Mouse (Mus musculus) thymus, postnatal 0 days (tissue): ENCODE results near the gene Anxa9. TPM values are rescaled to one million over a fixed set of nuclear protein-coding genes. Genes with fewer than 3 reads are reported as not detected.
A peak's percentile ranks its signal among the peaks of the same experiment; 100 is the strongest.

ENCODE experiments used
- DNase-seq: peaks from one replicate; pipeline ENCODE4 v3.0.0-alpha.2; 2015; ENCODE audit warnings: low spot score
- polyA plus RNA-seq: library from polyadenylated mRNA; unstranded; fragments of >200 nt; fragmentation: Nextera tagmentation; extraction: Ambion mirVana; gene quantifications from 2 replicates; pipeline ENCODE4 v1.2.1, GENCODE M21; 2015

Gene Anxa9
- polyA plus RNA-seq, 1 experiment from 2014 or later = 0.73 TPM

DNA sequence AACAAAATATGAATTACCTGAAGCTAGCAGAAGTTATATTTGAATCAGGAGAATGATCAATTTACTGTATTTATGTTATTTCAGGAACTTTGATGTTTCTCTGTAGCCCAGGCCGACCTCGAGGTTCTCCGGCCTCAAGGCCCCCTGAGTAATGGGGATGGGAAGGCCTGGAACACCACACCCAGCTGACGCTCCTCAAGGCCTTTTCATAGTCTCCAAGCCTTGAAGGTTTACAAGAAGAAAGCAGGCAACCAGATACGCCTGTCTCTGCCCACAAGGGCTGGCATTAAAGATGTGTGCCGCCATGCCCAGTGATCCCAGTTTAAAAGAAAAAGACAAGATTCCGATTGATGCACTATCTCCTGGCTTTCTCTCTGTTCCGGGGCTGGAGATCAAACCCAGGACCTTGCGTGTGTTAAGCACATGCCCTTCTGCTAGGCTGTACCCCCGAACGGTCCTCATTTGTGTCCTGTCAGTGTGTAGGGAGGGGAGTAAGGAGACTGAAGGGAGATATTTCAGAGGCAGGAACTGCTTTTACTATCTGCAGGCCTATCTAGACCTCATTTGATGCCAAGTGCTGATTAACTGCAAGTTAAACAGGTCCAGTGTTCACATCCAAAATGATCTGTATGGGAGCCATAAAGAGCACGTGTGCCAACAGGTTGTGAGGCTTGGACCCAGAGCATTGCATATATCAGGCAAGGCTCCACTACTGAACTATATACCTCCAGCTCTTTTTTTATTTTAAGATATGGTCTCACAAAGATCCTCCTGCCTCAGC is 22.3 kb downstream of the Anxa9 start:
- no peak for DNase-seq

DNA sequence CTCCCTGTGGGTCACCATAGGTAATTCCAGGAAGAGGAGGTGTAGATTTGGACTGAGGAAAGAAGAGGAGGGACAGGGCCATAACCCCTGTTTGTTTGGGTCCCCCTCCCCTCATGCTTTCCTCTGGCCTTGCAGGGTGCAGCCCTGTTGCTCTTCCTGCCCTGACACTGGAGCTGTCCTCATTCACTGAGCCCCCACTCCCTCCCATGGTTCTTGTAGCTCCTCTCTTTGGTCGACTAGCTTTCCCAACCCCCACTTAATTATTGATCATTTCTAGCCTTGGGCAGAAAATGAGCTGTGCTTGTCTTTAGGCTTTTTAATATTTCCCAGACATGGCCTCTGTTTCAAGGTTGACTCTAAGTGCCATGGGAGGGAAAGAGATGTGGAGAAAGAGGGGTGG is 22.9 kb downstream of the Anxa9 start:
- DNase-seq = no peak

DNA sequence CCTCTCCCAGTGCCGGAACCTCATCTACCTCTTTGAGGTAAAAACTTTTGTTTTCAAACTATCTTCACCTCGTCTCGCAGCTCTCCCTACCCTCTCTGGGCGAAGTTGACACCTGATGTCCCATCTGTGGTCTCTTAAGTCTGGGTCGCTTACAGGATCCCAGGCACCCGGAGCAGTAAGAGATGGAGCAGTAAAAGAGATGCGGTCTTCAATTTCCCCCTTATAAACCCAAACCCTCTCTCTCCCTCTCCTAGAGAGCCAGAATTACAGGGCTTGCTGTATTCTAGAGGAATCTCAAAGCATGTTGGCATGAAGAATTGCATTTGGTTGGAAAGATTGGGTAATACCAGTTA is 23.4 kb downstream of the Anxa9 start:
- no peak for DNase-seq

GRCm38 (mm10) chr3:95282865-95283588 is 23.9 kb downstream of the Anxa9 start:
- DNase-seq = peak; percentile 56

- peak; percentile 64 for DNase-seq
Observed at GRCm38 (mm10) chr3:95282381-95282864, 24.6 kb downstream of the Anxa9 start.

DNA sequence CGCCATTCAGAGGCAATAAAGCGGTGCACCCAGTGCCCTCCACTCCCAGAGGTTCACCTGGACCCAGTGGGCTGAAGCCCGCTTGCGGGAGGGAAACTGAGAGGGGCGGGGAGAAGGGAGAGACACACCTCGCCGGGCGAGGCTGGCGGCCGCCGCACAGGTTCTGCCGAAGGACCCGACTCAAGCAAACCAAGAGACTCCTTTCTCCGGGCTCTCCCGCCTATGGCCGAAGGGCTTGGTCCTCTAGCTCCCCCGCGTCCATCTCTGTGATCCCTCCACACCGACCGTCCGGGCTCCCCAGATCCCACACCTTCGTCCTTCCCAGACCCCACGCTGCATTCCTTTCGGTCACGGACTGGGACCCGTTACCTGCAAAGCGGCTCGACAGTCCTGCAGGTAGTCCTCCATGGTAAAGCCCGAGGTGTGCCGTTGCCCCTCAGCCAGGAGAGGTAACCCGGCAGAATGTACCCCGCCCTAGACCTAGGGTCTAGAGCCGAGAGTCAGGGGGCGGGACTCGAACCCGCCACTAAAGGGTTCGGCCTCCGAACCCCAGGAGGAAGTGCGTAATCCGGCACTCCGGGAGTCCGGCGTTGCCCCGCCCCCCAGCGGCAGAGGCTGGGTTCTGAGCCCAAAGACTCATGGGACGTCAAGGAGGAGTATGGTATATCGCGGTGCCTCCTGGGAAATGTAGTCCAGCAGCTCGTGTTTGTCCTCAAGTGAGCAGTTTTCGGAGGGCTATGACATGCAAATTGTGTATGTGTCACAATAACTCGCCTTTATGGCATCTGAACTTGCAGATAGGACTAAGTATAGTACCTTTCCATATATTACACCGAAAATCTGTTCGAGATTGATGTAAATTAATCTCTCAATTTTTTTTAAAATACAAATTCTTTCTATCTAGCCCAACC is 25.5 kb downstream of the Anxa9 start, which contains the start of the genes Mindy1 and Prune1:
Mindy1 (plus strand) TSS at position 130 of the 911 bp plus-strand sequence.
Prune1 (minus strand) TSS at position 861 of the 911 bp plus-strand sequence.
- peak; percentile 99 for DNase-seq

DNA sequence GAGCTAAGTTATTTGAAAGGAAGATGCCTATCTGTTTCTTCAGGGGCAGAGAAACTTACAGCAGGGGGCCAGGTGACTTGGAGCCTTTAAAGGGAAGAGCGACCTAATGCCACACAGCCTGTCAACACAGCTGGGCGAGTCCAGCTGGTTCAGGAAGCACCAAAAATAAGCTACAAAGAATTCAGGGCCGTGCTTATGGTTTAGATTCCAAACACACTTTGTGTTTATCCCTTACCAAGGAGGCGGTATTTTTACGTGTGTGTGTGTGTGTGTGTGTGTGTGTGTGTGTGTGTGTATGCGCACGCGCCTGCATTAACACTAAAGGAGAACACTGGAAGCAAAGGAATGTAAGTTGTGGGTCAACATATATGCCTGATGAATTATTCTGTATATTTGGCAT is 26.2 kb downstream of the Anxa9 start:
- peak; percentile 49 for DNase-seq

DNA sequence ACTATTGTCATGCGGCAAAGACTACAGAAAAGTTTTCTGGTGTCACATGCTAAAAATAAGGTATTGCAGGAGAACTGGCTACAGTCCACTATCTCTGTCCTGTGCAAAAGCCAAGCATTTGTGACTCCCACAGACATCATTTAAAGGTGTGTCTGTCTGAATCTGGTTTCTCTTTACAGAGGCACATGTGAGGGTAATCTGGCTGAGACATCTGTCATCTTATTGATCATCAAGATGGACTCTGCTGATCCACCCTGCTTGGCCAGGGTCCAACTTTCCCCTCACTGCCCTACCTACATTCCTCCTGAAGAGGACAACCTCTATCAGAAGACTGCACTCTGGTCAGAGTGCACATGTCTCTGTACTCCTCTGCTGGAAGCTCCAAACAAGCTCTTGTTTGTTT is 29.8 kb downstream of the Anxa9 start:
- no peak for DNase-seq

DNA sequence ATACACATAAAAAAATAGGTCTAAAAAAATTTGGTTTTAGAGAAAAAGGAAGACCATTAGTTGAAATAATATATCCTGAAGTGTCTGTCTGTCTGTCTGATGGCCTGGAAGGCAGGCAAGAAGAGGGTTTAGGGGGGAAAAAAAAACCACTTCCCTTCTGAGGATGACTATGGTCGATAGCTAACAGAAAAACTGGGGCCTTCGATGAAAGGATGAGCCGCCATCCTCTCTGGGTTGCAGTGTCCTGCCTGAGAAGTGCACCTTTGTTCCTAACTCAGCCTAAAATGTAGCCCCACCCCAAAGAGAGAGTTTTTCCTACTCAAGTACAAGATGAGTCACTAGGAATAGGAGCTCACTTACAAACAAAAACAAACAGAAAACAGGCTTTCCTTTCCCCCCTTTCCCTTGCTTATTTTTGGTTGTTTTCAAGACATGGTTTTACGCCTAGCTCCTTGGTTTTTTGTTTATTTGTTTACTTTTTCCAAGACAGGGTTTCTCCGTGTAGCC is 30.5 kb downstream of the Anxa9 start:
- peak; percentile 35 for DNase-seq

- DNase-seq = no peak
Observed at GRCm38 (mm10) chr3:95275161-95275560, 31.8 kb downstream of the Anxa9 start.

DNA sequence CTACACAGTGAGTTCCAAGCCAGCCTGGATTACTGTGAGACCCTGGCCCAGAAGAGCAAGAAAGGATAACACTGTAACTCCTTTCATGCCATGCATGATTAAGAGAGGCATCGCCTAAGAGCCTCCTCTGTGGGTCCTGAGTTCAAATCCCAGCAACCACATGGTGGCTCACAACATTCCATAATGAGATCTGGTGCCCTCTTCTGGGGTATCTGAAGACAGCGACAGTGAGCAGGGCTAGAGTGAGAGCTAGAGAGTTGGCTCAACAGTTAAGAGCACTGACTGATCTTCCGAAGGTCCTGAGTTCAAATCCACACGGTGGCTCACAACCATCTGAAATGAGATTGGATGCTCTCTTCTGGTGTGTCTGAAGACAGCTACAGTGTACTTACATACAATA is 32.5 kb downstream of the Anxa9 start:
- no peak for DNase-seq

DNA sequence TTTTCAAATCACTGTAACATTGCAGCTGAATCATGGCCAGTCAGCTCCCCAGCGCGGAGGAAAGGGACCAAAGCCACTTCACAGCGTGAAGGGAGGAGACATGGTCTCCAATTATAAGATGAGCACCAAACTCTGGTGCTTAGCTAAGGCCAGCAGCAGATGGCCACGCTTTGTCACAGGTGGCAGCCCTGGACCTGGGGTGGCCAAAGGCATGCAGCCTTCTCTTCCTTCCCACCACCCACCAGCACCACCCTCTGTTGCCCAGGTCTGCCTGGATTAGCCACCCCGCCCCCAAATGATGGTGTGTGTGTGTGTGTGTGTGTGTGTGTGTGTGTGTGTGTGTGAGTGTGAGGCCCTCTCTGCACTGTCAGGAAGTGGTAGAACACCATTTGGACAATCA is 33.5 kb downstream of the Anxa9 start:
- DNase-seq = no peak

DNA sequence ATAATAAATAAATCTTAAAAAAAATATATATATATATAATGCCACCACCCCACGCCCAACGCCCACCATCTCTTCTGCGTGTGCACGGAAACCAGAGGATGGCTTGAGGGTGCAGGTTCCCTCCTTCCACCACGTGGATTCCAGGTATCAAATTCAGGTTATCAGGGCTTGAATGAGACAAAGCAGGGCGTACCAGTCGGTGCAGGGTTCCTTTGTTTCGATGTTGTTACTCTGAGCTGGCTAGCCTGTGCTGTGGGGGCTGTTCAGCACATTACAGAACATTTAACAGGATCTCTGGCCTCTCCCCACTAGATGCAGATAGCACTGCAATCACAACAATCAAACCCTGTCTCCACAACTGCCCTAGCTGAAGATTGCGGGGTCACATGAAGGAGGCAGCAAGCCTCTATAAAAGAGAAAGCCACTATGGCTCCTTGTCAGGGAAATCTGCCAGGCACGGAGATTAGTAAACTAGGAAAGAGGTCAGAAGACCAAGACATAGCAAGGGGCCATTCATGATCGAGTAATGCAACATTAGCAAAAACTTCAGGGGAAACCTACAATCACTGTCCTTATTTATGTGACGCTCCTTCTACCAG is 36.1 kb downstream of the Anxa9 start:
- DNase-seq = no peak

DNA sequence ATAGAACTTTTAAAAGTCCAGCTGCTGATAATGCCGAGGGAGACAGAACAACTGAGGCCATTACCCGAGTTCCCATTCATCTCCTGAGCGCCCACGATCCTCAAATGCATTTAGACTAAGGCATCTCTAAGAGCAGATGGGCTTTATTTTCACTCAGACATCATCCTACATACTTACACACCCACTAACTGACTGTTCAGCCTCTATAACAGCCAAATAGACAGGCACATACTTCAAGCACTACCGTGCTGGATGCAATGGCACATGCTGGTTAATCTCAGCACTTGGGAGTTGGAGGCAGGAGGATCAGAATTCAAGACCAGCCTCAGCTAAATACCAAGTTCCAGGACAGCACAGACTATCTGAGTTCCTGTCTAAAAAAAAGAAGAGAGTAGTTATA is 37.2 kb downstream of the Anxa9 start:
- DNase-seq = no peak

- no peak for DNase-seq
Observed at GRCm38 (mm10) chr3:95267855-95268254, 39.1 kb downstream of the Anxa9 start.

GRCm38 (mm10) chr3:95266052-95266451 is 40.9 kb downstream of the Anxa9 start:
- no peak for DNase-seq

GRCm38 (mm10) chr3:95264724-95265123 is 42.3 kb downstream of the Anxa9 start:
- DNase-seq = no peak

GRCm38 (mm10) chr3:95263089-95263739 is 43.8 kb downstream of the Anxa9 start:
- DNase-seq = peak; percentile 76

- DNase-seq = no peak
Observed at GRCm38 (mm10) chr3:95261975-95262374, 45.0 kb downstream of the Anxa9 start.

DNA sequence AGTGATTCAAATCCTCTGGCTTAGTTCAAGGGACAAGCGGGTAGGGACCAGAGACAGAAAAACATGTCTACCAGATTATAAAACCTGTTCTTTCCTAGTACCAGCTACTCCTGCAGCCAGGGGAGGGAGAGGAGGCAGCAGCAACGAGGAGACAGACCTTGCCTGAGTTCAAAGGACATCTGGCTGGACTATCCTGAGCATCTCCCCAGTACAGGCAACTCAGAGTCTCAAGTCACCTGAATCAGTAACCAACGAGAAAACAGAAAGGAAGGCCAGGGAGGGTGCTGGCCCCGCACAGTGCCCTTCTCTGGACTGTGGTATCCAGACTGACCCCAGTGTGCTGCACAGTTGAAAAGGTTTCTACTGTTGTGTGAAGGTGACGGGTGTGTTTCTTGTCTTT is 50.0 kb downstream of the Anxa9 start:
- DNase-seq = no peak
